Mouse (Mus musculus) olfactory bulb, adult 2 months (tissue): ENCODE measurements at regions not wholly inside any gene's neighbourhood (a gene's known extent, or its start where the extent isn't known, plus 50 kb on each side); places are given as distances from the start of the nearest gene placed in this dataset.

Source experiments
- CTCF ChIP-seq: fragments of 200-500 bp; IDR thresholded peaks from 2 replicates; pipeline ENCODE4 v1.5.1; 2012; ENCODE audit warnings: low read depth, mild to moderate bottlenecking, low read length, moderate library complexity; ENCODE audit not compliant: insufficient read depth
- POLR2A ChIP-seq: fragments of 200-500 bp; IDR thresholded peaks from 2 replicates; pipeline ENCODE4 v1.6.1; 2012; ENCODE audit warnings: mild to moderate bottlenecking, low read depth, low read length, moderate library complexity; ENCODE audit not compliant: insufficient read depth

- no peak for TF ChIP-seq POLR2A
- no peak for TF ChIP-seq CTCF
Measured at GRCm38 (mm10) chr14:120770579-120770978, 140.4 kb upstream of the Ipo5 start.
